Mouse (Mus musculus) embryonic facial prominence, embryonic 15.5 days (tissue): ENCODE results near the gene Asrgl1. TPM values are rescaled to one million over a fixed set of nuclear protein-coding genes. Genes with fewer than 3 reads are reported as not detected.

Experiments
- ATAC-seq: fragments of 200-750 bp; cut with Nextera tagmentation; 2 replicates; pipeline ENCODE4 v1.8.0; 2017; ENCODE audit warnings: low read depth, moderate TSS enrichment; ENCODE audit not compliant: insufficient number of reproducible peaks, low FRiP score, low TSS enrichment
- H3K27ac ChIP-seq: fragments of 300-500 bp; sonication (generic); replicated peaks from 2 replicates; pipeline ENCODE4 v1.5.1; 2015; ENCODE audit warnings: mild to moderate bottlenecking, inconsistent platforms
- H3K27me3 ChIP-seq: fragments of 300-500 bp; sonication (generic); 2 replicates; pipeline ENCODE4 v1.6.1; 2015; ENCODE audit warnings: inconsistent platforms
- H3K36me3 ChIP-seq: fragments of 300-500 bp; sonication (generic); 2 replicates; pipeline ENCODE4 v1.6.1; 2015; ENCODE audit warnings: mild to moderate bottlenecking, inconsistent platforms
- H3K4me1 ChIP-seq: fragments of 300-500 bp; sonication (generic); 2 replicates; pipeline ENCODE4 v1.6.1; 2015; ENCODE audit warnings: inconsistent platforms
- H3K4me2 ChIP-seq: fragments of 300-500 bp; sonication (generic); replicated peaks from 2 replicates; pipeline ENCODE4 v1.6.1; 2015; ENCODE audit warnings: mild to moderate bottlenecking, inconsistent platforms
- H3K4me3 ChIP-seq: fragments of 300-500 bp; sonication (generic); replicated peaks from 2 replicates; pipeline ENCODE4 v1.5.1; 2015; ENCODE audit warnings: mild to moderate bottlenecking, inconsistent platforms
- H3K9ac ChIP-seq: fragments of 300-500 bp; sonication (generic); 2 replicates; pipeline ENCODE4 v1.6.1; 2015; ENCODE audit warnings: inconsistent platforms
- H3K9me3 ChIP-seq: fragments of 300-500 bp; sonication (generic); replicated peaks from 2 replicates; pipeline ENCODE4 v1.6.1; 2016; ENCODE audit warnings: inconsistent platforms
- WGBS: fragments of 180-500 bp; shearing (Covaris S2); methylation state at CpG from one replicate; pipeline ENCODE4 v1.1.7; 2015; 5-methylcytosine and 5-hydroxymethylcytosine counted together
- polyA plus RNA-seq: library from polyadenylated mRNA; unstranded; fragments of >200 nt; fragmentation: Nextera tagmentation; extraction: Ambion mirVana; gene quantifications from 2 replicates; pipeline ENCODE4 v1.2.1, GENCODE M21; 2015

Asrgl1 gene
- polyA plus RNA-seq, 1 experiment from 2014 or later, result 14.1 TPM

GRCm38 (mm10) chr19:9119655-9120425 lies 15.6 kb downstream of the Asrgl1 start:
- ATAC-seq, result no peak
- no peak overlapping the region for H3K27ac ChIP-seq
- WGBS, result 85% methylated on average over 3 of the region's 3 CpGs
- H3K9ac ChIP-seq, result no peak overlapping the region
- H3K9me3 ChIP-seq, result no peaks in the 10 kb centered on the region
- peaks cover 4% of the 10 kb centered on the region; the same call in 1 of the 2 replicates for H3K36me3 ChIP-seq
- H3K4me1 ChIP-seq, result no peaks in the 10 kb centered on the region
- no peak overlapping the region for H3K4me2 ChIP-seq
- no peak overlapping the region for H3K4me3 ChIP-seq
- H3K27me3 ChIP-seq, result no peaks in the 10 kb centered on the region

GRCm38 (mm10) chr19:9117275-9117674 lies 18.2 kb downstream of the Asrgl1 start:
- Histone ChIP-seq H3K9ac (no peak overlapping the region), H3K4me2 (no peak overlapping the region), H3K27ac (no peak overlapping the region), H3K36me3 (peaks cover 18% of the 10 kb centered on the region; the same call in 1 of the 2 replicates), H3K27me3 (no peaks in the 10 kb centered on the region), H3K9me3 (no peaks in the 10 kb centered on the region), H3K4me3 (no peak overlapping the region), H3K4me1 (no peaks in the 10 kb centered on the region)
- 75% methylated on average over 5 of the region's 5 CpGs for WGBS
- no peak for ATAC-seq

GRCm38 (mm10) chr19:9116268-9116667 lies 19.2 kb downstream of the Asrgl1 start:
- H3K9ac ChIP-seq, result no peak overlapping the region
- no peak for ATAC-seq
- no peaks in the 10 kb centered on the region for H3K9me3 ChIP-seq
- peaks cover 21% of the 10 kb centered on the region; the same call in 1 of the 2 replicates for H3K36me3 ChIP-seq
- H3K4me1 ChIP-seq, result no peaks in the 10 kb centered on the region
- no peak overlapping the region for H3K4me3 ChIP-seq
- H3K4me2 ChIP-seq, result no peak overlapping the region
- no peak overlapping the region for H3K27ac ChIP-seq
- 84% methylated on average over 4 of the region's 4 CpGs for WGBS
- H3K27me3 ChIP-seq, result no peaks in the 10 kb centered on the region

GRCm38 (mm10) chr19:9112043-9112442 lies 23.4 kb downstream of the Asrgl1 start:
- H3K4me1 ChIP-seq, result peaks cover 6% of the 10 kb centered on the region
- no peaks in the 10 kb centered on the region for H3K27me3 ChIP-seq
- no peak for ATAC-seq
- H3K4me2 ChIP-seq, result no peak overlapping the region
- no peak overlapping the region for H3K9ac ChIP-seq
- H3K27ac ChIP-seq, result no peak overlapping the region
- H3K36me3 ChIP-seq, result peaks cover 21% of the 10 kb centered on the region; the same call in 1 of the 2 replicates
- no peak overlapping the region for H3K4me3 ChIP-seq
- 68% methylated on average over 8 of the region's 8 CpGs for WGBS
- H3K9me3 ChIP-seq, result no peaks in the 10 kb centered on the region

GRCm38 (mm10) chr19:9110182-9110869 lies 25.1 kb downstream of the Asrgl1 start:
- Histone ChIP-seq H3K4me2 (no peak overlapping the region), H3K4me3 (no peak overlapping the region), H3K9ac (peak overlapping the region; percentile 21; the same call in 1 of the 2 replicates), H3K4me1 (peaks cover 23% of the 10 kb centered on the region), H3K9me3 (no peaks in the 10 kb centered on the region), H3K27me3 (no peaks in the 10 kb centered on the region), H3K27ac (no peak overlapping the region), H3K36me3 (peaks cover 18% of the 10 kb centered on the region; the same call in 1 of the 2 replicates)
- 54% methylated on average over 4 of the region's 4 CpGs for WGBS
- peak; percentile 28; the same call in 1 of the 2 replicates for ATAC-seq

GRCm38 (mm10) chr19:9108536-9108935 lies 26.9 kb downstream of the Asrgl1 start:
- ATAC-seq, result no peak
- H3K4me3 ChIP-seq, result no peak overlapping the region
- no peak overlapping the region for H3K27ac ChIP-seq
- H3K27me3 ChIP-seq, result no peaks in the 10 kb centered on the region
- peaks cover 34% of the 10 kb centered on the region for H3K4me1 ChIP-seq
- H3K9me3 ChIP-seq, result no peaks in the 10 kb centered on the region
- no peak overlapping the region for H3K9ac ChIP-seq
- H3K36me3 ChIP-seq, result peaks cover 15% of the 10 kb centered on the region; the same call in 1 of the 2 replicates
- WGBS, result 85% methylated on average over 1 of the region's 1 CpGs
- H3K4me2 ChIP-seq, result no peak overlapping the region

GRCm38 (mm10) chr19:9107379-9107755 lies 28.1 kb downstream of the Asrgl1 start:
- 65% methylated on average over 1 of the region's 1 CpGs for WGBS
- H3K4me1 ChIP-seq, result peaks cover 34% of the 10 kb centered on the region
- no peak overlapping the region for H3K9ac ChIP-seq
- H3K36me3 ChIP-seq, result 0 out of 2 replicates have a peak, but pooled peaks cover 4% of the 10 kb centered on the region
- no peaks in the 10 kb centered on the region for H3K9me3 ChIP-seq
- H3K4me3 ChIP-seq, result no peak overlapping the region
- ATAC-seq, result peak; percentile 37; the same call in 1 of the 2 replicates
- H3K27me3 ChIP-seq, result no peaks in the 10 kb centered on the region
- peak overlapping the region; percentile 56 for H3K27ac ChIP-seq
- H3K4me2 ChIP-seq, result no peak overlapping the region

GRCm38 (mm10) chr19:9106751-9107378 lies 28.6 kb downstream of the Asrgl1 start:
- Histone ChIP-seq H3K27ac (peak overlapping the region; percentile 56), H3K36me3 (no peaks in the 10 kb centered on the region), H3K9me3 (no peaks in the 10 kb centered on the region), H3K27me3 (no peaks in the 10 kb centered on the region), H3K4me3 (no peak overlapping the region), H3K4me2 (no peak overlapping the region), H3K4me1 (peaks cover 34% of the 10 kb centered on the region), H3K9ac (no peak overlapping the region)
- WGBS, result 26% methylated on average over 4 of the region's 4 CpGs
- 0 out of 2 replicates have a peak, but pooled peaks have one; percentile 31 for ATAC-seq

GRCm38 (mm10) chr19:9106096-9106495 lies 29.3 kb downstream of the Asrgl1 start:
- no peak overlapping the region for H3K4me2 ChIP-seq
- H3K9me3 ChIP-seq, result no peaks in the 10 kb centered on the region
- no peak for ATAC-seq
- no peaks in the 10 kb centered on the region for H3K27me3 ChIP-seq
- H3K36me3 ChIP-seq, result no peaks in the 10 kb centered on the region
- peak overlapping the region; percentile 56 for H3K27ac ChIP-seq
- H3K9ac ChIP-seq, result no peak overlapping the region
- no peak overlapping the region for H3K4me3 ChIP-seq
- H3K4me1 ChIP-seq, result peaks cover 34% of the 10 kb centered on the region
- 40% methylated on average over 5 of the region's 5 CpGs for WGBS

- H3K9ac ChIP-seq, result no peak overlapping the region
- H3K36me3 ChIP-seq, result no peaks in the 10 kb centered on the region
- H3K4me3 ChIP-seq, result no peak overlapping the region
- no peak for ATAC-seq
- H3K27ac ChIP-seq, result peak overlapping the region; percentile 56
- no peaks in the 10 kb centered on the region for H3K27me3 ChIP-seq
- 50% methylated on average over 3 of the region's 3 CpGs for WGBS
- peaks cover 34% of the 10 kb centered on the region for H3K4me1 ChIP-seq
- no peaks in the 10 kb centered on the region for H3K9me3 ChIP-seq
- H3K4me2 ChIP-seq, result no peak overlapping the region
These were observed 30.2 kb downstream of the Asrgl1 start for GRCm38 (mm10) chr19:9105101-9105685.

GRCm38 (mm10) chr19:9103986-9104385 lies 31.4 kb downstream of the Asrgl1 start:
- H3K4me1 ChIP-seq, result peaks cover 34% of the 10 kb centered on the region
- H3K27me3 ChIP-seq, result no peaks in the 10 kb centered on the region
- H3K4me3 ChIP-seq, result no peak overlapping the region
- no peaks in the 10 kb centered on the region for H3K9me3 ChIP-seq
- no peak for ATAC-seq
- WGBS, result 55% methylated on average over 4 of the region's 4 CpGs
- H3K36me3 ChIP-seq, result no peaks in the 10 kb centered on the region
- H3K4me2 ChIP-seq, result no peak overlapping the region
- peak overlapping the region; percentile 56; the same call in 1 of the 2 replicates for H3K27ac ChIP-seq
- no peak overlapping the region for H3K9ac ChIP-seq
